Mouse (Mus musculus): ENCODE data around the gene Ngrn. TPM values are rescaled to one million over a fixed set of nuclear protein-coding genes. Genes with fewer than 3 reads are reported as not detected.

The Ngrn gene
- polyA plus RNA-seq, 1 experiment from 2014 or later = 60.3 TPM

GRCm38 (mm10) chr7:80294764-80295648 lies 34.0 kb downstream of the Ngrn start:
- peak overlapping the region; percentile 35; the same call in 1 of the 2 replicates for H3K27ac ChIP-seq
- ATAC-seq (ENCODE audit: low FRiP score) = peak; percentile 50; the same call in 1 of the 2 replicates
- H3K36me3 ChIP-seq = peaks cover 12% of the 10 kb centered on the region
- no peaks in the 10 kb centered on the region for H3K9me3 ChIP-seq
- H3K4me3 ChIP-seq = peak overlapping the region; percentile 68
- H3K9ac ChIP-seq = peak overlapping the region; percentile 75
- 10% methylated on average over 37 of the region's 37 CpGs for WGBS
- H3K4me2 ChIP-seq = peak overlapping the region; percentile 97
- H3K27me3 ChIP-seq = no peaks in the 10 kb centered on the region
- peaks cover 8% of the 10 kb centered on the region; the same call in 1 of the 2 replicates for H3K4me1 ChIP-seq (replicated peaks)

DNA sequence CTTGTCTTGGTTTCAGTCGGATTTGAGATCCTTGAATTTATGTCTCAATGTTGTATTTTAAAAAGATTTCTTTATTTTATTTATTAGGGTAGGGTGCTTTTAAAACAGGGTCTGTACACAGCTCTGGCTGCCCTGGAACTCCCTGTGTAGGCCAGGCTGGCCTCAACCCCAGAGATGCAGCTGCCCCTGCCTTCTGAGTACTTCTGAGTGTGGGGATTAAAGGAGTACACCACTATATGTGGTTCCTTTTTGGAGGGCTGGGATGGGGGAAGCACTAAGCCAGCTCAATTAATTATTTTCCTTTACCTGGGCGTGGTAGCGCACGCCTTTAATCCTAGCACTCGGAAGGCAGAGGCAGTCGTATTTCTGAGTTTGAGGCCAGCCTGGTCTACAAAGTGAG lies 35.4 kb downstream of the Ngrn start:
- Histone ChIP-seq H3K27ac (no peak overlapping the region), H3K36me3 (peaks cover 2% of the 10 kb centered on the region; the same call in 1 of the 2 replicates), H3K27me3 (no peaks in the 10 kb centered on the region), H3K9ac (no peak overlapping the region), H3K4me3 (no peak overlapping the region), H3K4me2 (no peak overlapping the region), H3K9me3 (no peaks in the 10 kb centered on the region), H3K4me1 (replicated peaks) (peaks cover 8% of the 10 kb centered on the region; the same call in 1 of the 2 replicates)
- no peak for ATAC-seq (ENCODE audit: low FRiP score)
- 96% methylated on average over 6 of the region's 6 CpGs for WGBS

GRCm38 (mm10) chr7:80297041-80297440 lies 36.0 kb downstream of the Ngrn start:
- WGBS = 83% methylated on average over 3 of the region's 3 CpGs

DNA sequence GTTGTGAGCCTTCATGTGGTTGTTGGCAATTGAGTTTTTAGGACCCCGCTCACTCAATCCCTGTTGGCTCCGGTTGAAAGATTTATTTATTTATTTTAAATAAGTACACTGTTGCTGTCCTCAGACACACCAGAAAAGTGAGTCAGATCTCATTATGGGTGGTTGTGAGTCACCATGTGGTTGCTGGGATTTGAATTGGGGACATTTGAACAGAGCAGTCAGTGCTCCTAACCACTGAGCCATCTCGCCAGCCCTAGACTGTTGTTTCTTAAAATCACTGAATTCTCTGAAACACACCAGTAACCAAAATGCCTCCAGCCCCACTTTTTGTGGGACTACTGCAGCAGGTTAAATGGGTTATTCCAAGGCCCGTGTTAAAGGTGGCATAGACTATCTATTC lies 37.7 kb downstream of the Ngrn start:
- H3K9me3 ChIP-seq = no peaks in the 10 kb centered on the region
- peaks cover 8% of the 10 kb centered on the region; the same call in 1 of the 2 replicates for H3K4me1 ChIP-seq (replicated peaks)
- ATAC-seq (ENCODE audit: low FRiP score) = no peak
- H3K36me3 ChIP-seq = no peaks in the 10 kb centered on the region
- no peak overlapping the region for H3K4me2 ChIP-seq
- H3K27ac ChIP-seq = no peak overlapping the region
- H3K9ac ChIP-seq = no peak overlapping the region
- no peaks in the 10 kb centered on the region for H3K27me3 ChIP-seq
- H3K4me3 ChIP-seq = no peak overlapping the region
- 98% methylated on average over 4 of the region's 4 CpGs for WGBS

More at GRCm38 (mm10) chr7:80297041-80297440, 36.0 kb downstream of the Ngrn start:
- Histone ChIP-seq H3K9me3 (no peaks in the 10 kb centered on the region), H3K27me3 (no peaks in the 10 kb centered on the region), H3K36me3 (no peaks in the 10 kb centered on the region; the same call in 1 of the 2 replicates), H3K4me1 (replicated peaks) (peaks cover 8% of the 10 kb centered on the region; the same call in 1 of the 2 replicates), H3K4me3 (no peak overlapping the region), H3K4me2 (no peak overlapping the region), H3K27ac (no peak overlapping the region), H3K9ac (no peak overlapping the region)
- no peak for ATAC-seq (ENCODE audit: low FRiP score)

DNA sequence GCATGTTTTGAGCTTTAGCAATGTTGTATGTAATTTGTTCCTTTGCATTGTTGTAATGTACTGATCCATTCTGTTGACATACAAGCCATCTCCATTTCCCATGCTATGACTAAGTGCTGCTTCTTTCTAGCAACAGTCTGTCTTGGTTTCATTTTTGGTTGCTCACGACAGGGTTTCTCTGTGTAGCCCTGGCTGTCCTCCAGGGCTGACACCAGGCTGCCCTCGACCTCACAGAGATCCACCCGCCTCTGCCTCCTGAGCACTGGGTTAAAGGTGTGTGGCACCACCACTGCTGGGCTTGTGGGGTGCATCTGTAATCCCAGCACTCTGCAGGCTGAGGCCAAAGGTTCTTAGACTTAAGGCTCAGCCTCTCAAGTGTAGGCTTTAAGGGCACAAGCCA lies 38.6 kb downstream of the Ngrn start:
- Histone ChIP-seq H3K36me3 (peaks cover 7% of the 10 kb centered on the region), H3K9me3 (no peaks in the 10 kb centered on the region), H3K4me2 (no peak overlapping the region), H3K4me1 (replicated peaks) (peaks cover 7% of the 10 kb centered on the region; the same call in 1 of the 2 replicates), H3K9ac (no peak overlapping the region), H3K27me3 (no peaks in the 10 kb centered on the region), H3K4me3 (no peak overlapping the region), H3K27ac (no peak overlapping the region)
- ATAC-seq (ENCODE audit: low FRiP score) = no peak
- WGBS = 91% methylated on average over 3 of the region's 3 CpGs

DNA sequence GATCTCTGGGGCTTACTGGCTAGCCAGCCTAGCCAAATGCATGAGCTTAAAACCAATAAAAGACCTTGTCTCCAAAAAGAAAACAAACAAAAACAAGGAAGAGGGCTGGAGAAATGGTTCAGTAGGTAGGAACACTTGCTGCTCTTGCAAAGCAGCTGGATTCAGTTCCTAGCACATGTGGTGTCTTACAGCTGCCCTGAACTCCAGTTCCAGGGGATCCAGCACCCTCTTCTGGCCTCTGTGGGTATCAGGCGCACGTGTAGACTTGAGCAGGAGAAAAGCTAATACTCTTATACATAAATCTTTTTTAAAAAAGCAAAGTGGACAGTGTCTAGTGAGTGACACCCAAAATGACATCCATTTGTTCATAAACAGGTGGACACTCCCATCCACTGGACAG lies 40.5 kb downstream of the Ngrn start:
- H3K27ac ChIP-seq = no peak overlapping the region
- ATAC-seq (ENCODE audit: low FRiP score) = no peak
- peaks cover 12% of the 10 kb centered on the region for H3K36me3 ChIP-seq
- 95% methylated on average over 2 of the region's 2 CpGs for WGBS
- no peak overlapping the region for H3K4me2 ChIP-seq
- H3K9me3 ChIP-seq = no peaks in the 10 kb centered on the region
- H3K4me3 ChIP-seq = no peak overlapping the region
- H3K4me1 ChIP-seq (replicated peaks) = no peaks in the 10 kb centered on the region
- H3K9ac ChIP-seq = no peak overlapping the region
- H3K27me3 ChIP-seq = no peaks in the 10 kb centered on the region

GRCm38 (mm10) chr7:80307766-80308165 lies 46.8 kb downstream of the Ngrn start:
- Histone ChIP-seq H3K4me1 (replicated peaks) (no peaks in the 10 kb centered on the region), H3K27ac (no peak overlapping the region), H3K36me3 (peaks cover 35% of the 10 kb centered on the region), H3K4me3 (no peak overlapping the region), H3K27me3 (no peaks in the 10 kb centered on the region), H3K9me3 (no peaks in the 10 kb centered on the region), H3K4me2 (no peak overlapping the region), H3K9ac (no peak overlapping the region)
- 91% methylated on average over 3 of the region's 3 CpGs for WGBS
- ATAC-seq (ENCODE audit: low FRiP score) = no peak

DNA sequence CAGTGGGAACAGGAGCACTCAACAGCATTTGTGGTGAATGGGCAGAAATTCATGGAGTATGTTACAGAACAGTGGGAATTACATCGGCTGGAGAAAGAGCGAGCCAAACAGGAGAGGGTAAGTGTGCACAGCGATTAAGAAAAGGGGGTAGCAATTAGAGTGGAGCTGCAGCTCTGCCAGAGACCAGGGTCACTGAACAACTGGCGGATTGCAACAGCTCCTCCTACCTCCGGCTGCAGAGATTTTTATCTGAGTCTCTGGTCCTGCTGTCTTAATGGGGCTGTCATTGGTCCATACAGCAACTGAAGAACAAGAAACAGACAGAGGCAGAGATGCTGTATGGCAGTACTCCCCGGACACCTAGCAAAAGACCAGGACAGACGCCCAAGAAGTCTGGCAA lies 49.8 kb downstream of the Ngrn start:
- no peaks in the 10 kb centered on the region for H3K4me1 ChIP-seq (replicated peaks)
- H3K9me3 ChIP-seq = no peaks in the 10 kb centered on the region
- 88% methylated on average over 7 of the region's 7 CpGs for WGBS
- no peak overlapping the region for H3K4me3 ChIP-seq
- peaks cover 52% of the 10 kb centered on the region for H3K36me3 ChIP-seq
- H3K27me3 ChIP-seq = no peaks in the 10 kb centered on the region
- no peak for ATAC-seq (ENCODE audit: low FRiP score)
- H3K27ac ChIP-seq = no peak overlapping the region
- no peak overlapping the region for H3K4me2 ChIP-seq
- H3K9ac ChIP-seq = no peak overlapping the region

Other genes starting within 250 kb of the Ngrn start
- 18.3 and 18.5 TPM in 2 replicates for gene Zfp710, start 236.4 kb upstream of the Ngrn start, polyA plus RNA-seq (2015; fragmentation: Nextera tagmentation; extraction: Ambion mirVana)
- gene Idh2, start 145.8 kb upstream of the Ngrn start, polyA plus RNA-seq (2015; fragmentation: Nextera tagmentation; extraction: Ambion mirVana) = 237 and 256 TPM in 2 replicates
- gene Sema4b, start 74.4 kb upstream of the Ngrn start, polyA plus RNA-seq (2015; fragmentation: Nextera tagmentation; extraction: Ambion mirVana) = 23.9 and 26.5 TPM in 2 replicates
- gene Cib1, start 28.4 kb upstream of the Ngrn start, polyA plus RNA-seq (2015; fragmentation: Nextera tagmentation; extraction: Ambion mirVana) = 35.0 and 38.1 TPM in 2 replicates
- 4.1 and 5.3 TPM in 2 replicates for gene Gdpgp1, start 28.4 kb upstream of the Ngrn start, polyA plus RNA-seq (2015; fragmentation: Nextera tagmentation; extraction: Ambion mirVana)
- gene Ttll13, start 14.8 kb upstream of the Ngrn start, polyA plus RNA-seq (2015; fragmentation: Nextera tagmentation; extraction: Ambion mirVana) = 1.7 and 2.1 TPM in 2 replicates
- gene Vps33b, start 8.4 kb downstream of the Ngrn start, polyA plus RNA-seq (2015; fragmentation: Nextera tagmentation; extraction: Ambion mirVana) = 21.8 and 23.4 TPM in 2 replicates
- 43.5 and 46.8 TPM in 2 replicates for gene Prc1, start 33.2 kb downstream of the Ngrn start, polyA plus RNA-seq (2015; fragmentation: Nextera tagmentation; extraction: Ambion mirVana)
- gene Rccd1, start 63.2 kb downstream of the Ngrn start, polyA plus RNA-seq (2015; fragmentation: Nextera tagmentation; extraction: Ambion mirVana) = 14.5 and 16.1 TPM in 2 replicates
- gene Unc45a, start 79.8 kb downstream of the Ngrn start, polyA plus RNA-seq (2015; fragmentation: Nextera tagmentation; extraction: Ambion mirVana) = 55.5 and 61.5 TPM in 2 replicates
- 19.6 and 21.4 TPM in 2 replicates for gene Hddc3, start 81.9 kb downstream of the Ngrn start, polyA plus RNA-seq (2015; fragmentation: Nextera tagmentation; extraction: Ambion mirVana)
- 20.8 and 23.4 TPM in 2 replicates for gene Man2a2, start 110.2 kb downstream of the Ngrn start, polyA plus RNA-seq (2015; fragmentation: Nextera tagmentation; extraction: Ambion mirVana)
- 6.1 and 6.9 TPM in 2 replicates for gene Fes, start 126.7 kb downstream of the Ngrn start, polyA plus RNA-seq (2015; fragmentation: Nextera tagmentation; extraction: Ambion mirVana)
- 4.0 and 4.7 TPM in 2 replicates for gene Furin, start 144.2 kb downstream of the Ngrn start, polyA plus RNA-seq (2015; fragmentation: Nextera tagmentation; extraction: Ambion mirVana)

Data from hindbrain, embryonic 13.5 days (tissue).